Mouse (Mus musculus) neural tube, embryonic 15.5 days (tissue): ENCODE results near the gene Arhgef10l. TPM values are rescaled to one million over a fixed set of nuclear protein-coding genes. Genes with fewer than 3 reads are reported as not detected.

Source experiments
- ATAC-seq: fragments of 200-750 bp; cut with Nextera tagmentation; 2 replicates; pipeline ENCODE4 v1.8.0; 2017; ENCODE audit warnings: mild to moderate bottlenecking, moderate TSS enrichment, moderate library complexity; ENCODE audit not compliant: low FRiP score
- H3K27ac ChIP-seq: fragments of 300-500 bp; sonication (generic); replicated peaks from 2 replicates; pipeline ENCODE4 v1.5.1; 2015; ENCODE audit warnings: mild to moderate bottlenecking, inconsistent platforms
- H3K27me3 ChIP-seq: fragments of 300-500 bp; sonication (generic); replicated peaks from 2 replicates; pipeline ENCODE4 v1.6.1; 2015; ENCODE audit warnings: inconsistent platforms
- H3K36me3 ChIP-seq: fragments of 300-500 bp; sonication (generic); 2 replicates; pipeline ENCODE4 v1.6.1; 2015; ENCODE audit warnings: inconsistent platforms
- H3K4me1 ChIP-seq: fragments of 300-500 bp; sonication (generic); 2 replicates; pipeline ENCODE4 v1.6.1; 2015; ENCODE audit warnings: inconsistent platforms
- H3K4me2 ChIP-seq: fragments of 300-500 bp; sonication (generic); 2 replicates; pipeline ENCODE4 v1.6.1; 2015; ENCODE audit warnings: inconsistent platforms, mild to moderate bottlenecking, moderate library complexity
- H3K4me3 ChIP-seq: fragments of 300-500 bp; sonication (generic); replicated peaks from 2 replicates; pipeline ENCODE4 v1.5.1; 2015; ENCODE audit warnings: mild to moderate bottlenecking, inconsistent platforms
- H3K9ac ChIP-seq: fragments of 300-500 bp; sonication (generic); replicated peaks from 2 replicates; pipeline ENCODE4 v1.6.1; 2015; ENCODE audit warnings: mild to moderate bottlenecking, inconsistent platforms
- H3K9me3 ChIP-seq: fragments of 300-500 bp; sonication (generic); replicated peaks from 2 replicates; pipeline ENCODE4 v1.6.1; 2016; ENCODE audit warnings: inconsistent platforms
- WGBS: fragments of 180-500 bp; shearing (Covaris S2); methylation state at CpG from one replicate; pipeline ENCODE4 v1.1.7; 2015; ENCODE audit warnings: mixed read lengths; 5-methylcytosine and 5-hydroxymethylcytosine counted together
- polyA plus RNA-seq: library from polyadenylated mRNA; unstranded; fragments of >200 nt; fragmentation: Nextera tagmentation; extraction: Ambion mirVana; gene quantifications from 2 replicates; pipeline ENCODE4 v1.2.1, GENCODE M21; 2015

Gene Arhgef10l
- polyA plus RNA-seq, 1 experiment from 2014 or later, result 23.6 TPM

DNA sequence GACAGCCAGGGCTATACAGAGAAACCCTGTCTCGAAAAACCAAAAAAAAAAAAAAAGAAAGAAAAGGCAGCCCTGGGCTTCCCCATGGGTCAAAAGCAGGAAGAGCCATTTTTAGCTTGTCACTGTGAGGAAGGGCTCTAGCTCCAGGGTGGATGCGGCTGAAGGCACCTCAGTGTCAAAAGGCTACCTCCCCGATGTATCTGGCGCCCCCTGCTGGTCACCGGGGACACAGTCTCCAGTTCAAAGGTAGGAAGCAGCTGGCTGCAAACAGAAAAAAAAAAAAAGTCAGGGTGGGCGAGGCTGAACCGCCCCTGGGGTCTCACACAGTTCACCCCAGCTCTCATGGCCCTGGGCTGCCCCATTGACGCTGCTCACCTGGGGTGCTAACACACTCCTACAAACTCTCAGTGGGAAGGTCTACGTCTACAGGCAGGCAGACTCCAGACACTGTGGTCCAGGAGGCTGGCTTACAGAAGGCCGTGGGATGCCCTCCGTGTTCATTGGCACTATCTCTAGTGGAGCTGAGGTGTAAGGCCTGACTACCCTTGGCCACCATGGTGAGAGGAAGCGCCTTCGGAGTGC is 8.6 kb upstream of the Arhgef10l start:
- H3K4me1 ChIP-seq, result peaks cover 3% of the 10 kb centered on the region; the same call in 1 of the 2 replicates
- H3K27me3 ChIP-seq, result no peaks in the 10 kb centered on the region
- no peaks in the 10 kb centered on the region for H3K9me3 ChIP-seq
- no peak overlapping the region for H3K27ac ChIP-seq
- H3K4me2 ChIP-seq, result no peak overlapping the region
- H3K4me3 ChIP-seq, result no peak overlapping the region
- H3K36me3 ChIP-seq, result no peaks in the 10 kb centered on the region
- 31% methylated on average over 12 of the region's 13 CpGs for WGBS
- no peak overlapping the region for H3K9ac ChIP-seq
- no peak; the same call in 1 of the 2 replicates for ATAC-seq

DNA sequence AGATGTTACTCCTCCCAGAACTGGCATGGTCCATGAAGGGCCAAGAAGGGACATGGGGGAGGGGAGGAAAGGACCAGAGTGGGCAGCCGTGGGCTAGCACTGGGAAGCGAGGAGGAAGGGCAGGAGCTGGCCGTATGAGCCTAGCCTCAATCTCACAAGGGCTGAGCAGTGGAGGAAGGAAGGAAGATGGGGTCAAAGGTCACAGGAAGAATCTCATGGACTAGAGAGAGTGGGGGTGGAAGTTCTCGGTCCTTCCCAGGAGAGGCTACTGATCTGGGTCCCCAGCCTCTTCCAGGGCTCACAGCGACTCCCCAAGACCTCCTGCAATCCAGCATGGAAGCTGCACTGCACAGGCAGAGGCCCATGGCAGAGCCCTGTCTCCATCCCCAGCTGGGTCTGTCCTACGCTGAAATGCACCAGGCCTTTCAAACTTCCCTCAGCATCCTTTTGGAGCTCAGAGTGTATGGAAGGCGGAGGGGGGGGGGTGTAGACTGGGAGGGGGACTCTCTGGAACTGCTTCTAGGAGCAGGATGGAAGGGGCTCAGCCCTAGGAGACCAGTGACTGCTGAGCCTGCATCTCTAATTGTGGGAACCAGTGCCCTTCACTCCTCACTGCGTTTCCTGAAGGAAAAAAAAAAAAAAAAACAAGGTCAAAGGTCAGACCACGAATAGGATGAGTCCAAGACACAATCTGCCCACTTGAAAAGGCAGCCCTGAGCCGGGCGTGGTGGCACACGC is 7.9 kb upstream of the Arhgef10l start:
- no peak for ATAC-seq
- no peaks in the 10 kb centered on the region for H3K36me3 ChIP-seq
- H3K4me3 ChIP-seq, result no peak overlapping the region
- H3K27me3 ChIP-seq, result no peaks in the 10 kb centered on the region
- peaks cover 3% of the 10 kb centered on the region; the same call in 1 of the 2 replicates for H3K4me1 ChIP-seq
- H3K4me2 ChIP-seq, result no peak overlapping the region
- H3K9me3 ChIP-seq, result no peaks in the 10 kb centered on the region
- no peak overlapping the region for H3K9ac ChIP-seq
- no peak overlapping the region for H3K27ac ChIP-seq
- 56% methylated on average over 12 of the region's 12 CpGs for WGBS

DNA sequence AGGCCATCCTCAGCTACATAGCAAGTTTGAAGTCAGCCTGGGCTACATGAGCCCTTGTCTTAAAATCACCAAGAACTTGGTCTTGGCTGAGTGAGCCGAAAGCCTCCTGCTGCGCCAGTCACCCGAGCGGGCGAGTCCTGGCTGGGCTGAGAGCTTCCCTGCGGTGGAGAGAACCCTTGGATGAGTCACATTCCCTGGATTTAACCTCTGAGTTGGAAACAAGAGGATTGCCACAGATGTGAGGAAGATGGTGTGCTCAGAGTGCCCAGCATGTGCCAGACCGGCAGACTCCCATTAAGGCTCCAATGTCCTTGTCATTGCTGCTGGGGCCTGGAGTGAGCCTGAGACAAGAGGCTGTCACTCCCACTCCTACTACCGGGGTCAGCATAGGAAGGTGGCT is 2.0 kb upstream of the Arhgef10l start:
- ATAC-seq, result no peak
- Histone ChIP-seq H3K4me1 (peaks cover 1% of the 10 kb centered on the region; the same call in 1 of the 2 replicates), H3K9ac (no peak overlapping the region), H3K27me3 (no peaks in the 10 kb centered on the region), H3K36me3 (no peaks in the 10 kb centered on the region), H3K9me3 (no peaks in the 10 kb centered on the region), H3K4me3 (no peak overlapping the region), H3K4me2 (no peak overlapping the region), H3K27ac (no peak overlapping the region)
- WGBS, result 91% methylated on average over 8 of the region's 8 CpGs

DNA sequence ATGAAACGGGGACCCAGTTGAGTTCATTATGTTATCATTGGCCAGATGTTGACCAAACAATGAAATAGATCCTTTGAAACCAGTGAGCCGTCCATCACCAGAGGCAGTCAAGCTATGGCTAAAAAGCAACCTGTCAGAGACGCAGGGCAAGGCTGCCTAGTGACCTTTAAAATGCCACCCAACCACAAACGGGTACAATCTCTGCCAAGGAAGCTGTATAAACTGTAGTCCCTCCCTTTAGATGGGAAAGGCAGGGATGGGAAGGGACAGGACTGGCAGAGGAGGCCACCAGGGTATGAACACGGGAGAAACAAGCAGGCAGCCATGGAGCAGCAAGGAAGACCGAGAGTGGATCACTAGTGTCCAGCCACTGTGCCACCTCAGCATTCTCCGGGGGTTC is 759 bp downstream of the Arhgef10l start:
- Histone ChIP-seq H3K27ac (no peak overlapping the region), H3K36me3 (no peaks in the 10 kb centered on the region), H3K9me3 (no peaks in the 10 kb centered on the region), H3K27me3 (no peaks in the 10 kb centered on the region), H3K9ac (no peak overlapping the region), H3K4me1 (peaks cover 6% of the 10 kb centered on the region; the same call in 1 of the 2 replicates), H3K4me3 (no peak overlapping the region), H3K4me2 (no peak overlapping the region)
- ATAC-seq, result no peak
- WGBS, result 77% methylated on average over 7 of the region's 7 CpGs

DNA sequence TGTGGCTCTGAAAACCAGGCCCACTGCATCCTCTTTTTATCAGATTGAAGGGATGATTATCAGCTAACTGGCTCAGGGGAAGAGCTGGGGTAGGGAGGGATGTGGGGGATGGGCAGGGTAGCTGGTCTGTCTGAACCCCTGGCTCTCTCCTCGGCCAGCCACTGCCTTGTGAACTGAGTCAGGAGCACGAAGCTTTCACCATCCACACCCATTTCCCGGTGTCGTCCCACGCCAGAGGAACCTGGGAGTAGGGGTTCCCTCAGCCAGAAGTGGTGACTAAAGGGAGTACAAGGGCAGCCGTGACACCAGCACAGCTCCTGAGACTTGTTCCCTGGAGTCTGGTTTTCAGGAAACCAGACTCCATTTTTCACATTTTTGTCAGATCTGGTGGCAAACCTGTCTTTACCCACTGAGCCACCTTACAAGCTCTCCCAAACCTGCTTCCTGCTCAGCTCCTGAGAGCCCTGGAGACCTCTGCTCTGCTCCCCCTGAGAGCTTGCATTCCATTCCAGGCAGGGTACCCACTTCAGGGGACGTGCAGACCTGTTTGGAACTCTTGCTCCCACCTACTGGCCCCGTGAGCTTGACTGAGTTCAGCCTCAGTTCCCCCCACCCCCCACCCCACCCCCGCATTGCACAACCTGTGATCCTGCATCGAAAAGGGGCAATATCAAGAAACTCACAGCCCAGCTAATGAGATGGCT is 2.8 kb downstream of the Arhgef10l start:
- no peak overlapping the region for H3K9ac ChIP-seq
- H3K27ac ChIP-seq, result no peak overlapping the region
- no peaks in the 10 kb centered on the region for H3K9me3 ChIP-seq
- H3K36me3 ChIP-seq, result no peaks in the 10 kb centered on the region
- no peak for ATAC-seq
- H3K4me3 ChIP-seq, result no peak overlapping the region
- H3K27me3 ChIP-seq, result no peaks in the 10 kb centered on the region
- WGBS, result 53% methylated on average over 10 of the region's 10 CpGs
- H3K4me2 ChIP-seq, result no peak overlapping the region
- H3K4me1 ChIP-seq, result peaks cover 17% of the 10 kb centered on the region

DNA sequence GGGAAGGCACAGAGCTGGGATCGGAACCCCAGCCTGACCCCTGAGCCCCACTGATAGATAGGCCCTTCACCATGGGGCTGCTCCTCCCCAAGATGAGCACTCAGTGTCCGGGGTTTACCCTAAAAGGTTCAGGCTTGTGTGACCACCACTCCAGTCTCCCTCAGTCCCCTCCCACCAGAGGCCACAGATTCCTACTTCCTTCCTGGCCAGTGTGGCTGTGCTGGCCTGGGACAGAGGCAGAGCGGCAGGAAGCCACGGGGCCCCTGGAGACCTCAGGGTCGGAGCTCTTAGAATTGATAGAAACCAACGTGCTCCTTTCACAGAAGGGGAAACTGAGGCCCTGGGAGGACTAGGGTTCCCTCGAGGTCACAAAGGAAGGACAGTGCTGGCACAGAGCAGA is 3.4 kb downstream of the Arhgef10l start:
- WGBS, result 42% methylated on average over 7 of the region's 7 CpGs
- Histone ChIP-seq H3K4me3 (no peak overlapping the region), H3K36me3 (no peaks in the 10 kb centered on the region), H3K4me2 (no peak overlapping the region), H3K27me3 (no peaks in the 10 kb centered on the region), H3K9ac (no peak overlapping the region), H3K27ac (no peak overlapping the region), H3K9me3 (no peaks in the 10 kb centered on the region), H3K4me1 (peaks cover 23% of the 10 kb centered on the region)
- ATAC-seq, result no peak

DNA sequence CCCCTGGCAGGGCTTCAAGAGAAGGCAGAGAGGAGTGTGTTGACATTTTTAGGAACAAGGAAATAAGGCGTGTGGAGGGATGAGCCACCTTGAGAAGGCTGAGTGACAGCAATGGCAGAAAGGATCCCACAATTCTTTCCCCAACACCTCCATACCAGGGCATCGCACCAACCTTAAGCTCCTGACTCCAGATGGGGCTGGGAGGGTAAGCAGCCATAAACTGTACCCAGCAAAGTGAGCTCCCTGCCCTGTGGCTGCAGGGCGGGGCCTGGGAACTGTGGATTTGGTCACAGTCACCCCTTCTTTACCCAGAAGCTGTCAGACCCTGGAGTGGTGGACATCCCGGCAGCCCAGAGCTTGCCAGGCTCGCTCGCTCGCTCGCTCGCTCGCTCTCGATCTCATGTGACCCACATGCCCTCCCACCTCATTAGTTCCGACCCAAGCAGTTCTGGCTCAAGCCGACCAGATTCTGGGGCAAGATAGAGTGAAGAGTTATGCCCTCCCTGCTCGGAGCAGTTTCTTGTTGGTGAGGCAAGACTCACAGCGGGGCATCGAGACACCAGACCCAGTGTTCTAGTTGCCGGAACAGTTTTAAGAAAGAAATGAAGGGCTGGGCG is 4.3 kb downstream of the Arhgef10l start:
- H3K9ac ChIP-seq, result no peak overlapping the region
- no peak for ATAC-seq
- no peak overlapping the region for H3K27ac ChIP-seq
- H3K4me2 ChIP-seq, result no peak overlapping the region
- H3K36me3 ChIP-seq, result no peaks in the 10 kb centered on the region
- H3K4me3 ChIP-seq, result no peak overlapping the region
- H3K4me1 ChIP-seq, result peaks cover 30% of the 10 kb centered on the region
- H3K9me3 ChIP-seq, result no peaks in the 10 kb centered on the region
- no peaks in the 10 kb centered on the region for H3K27me3 ChIP-seq
- WGBS, result 78% methylated on average over 18 of the region's 18 CpGs

DNA sequence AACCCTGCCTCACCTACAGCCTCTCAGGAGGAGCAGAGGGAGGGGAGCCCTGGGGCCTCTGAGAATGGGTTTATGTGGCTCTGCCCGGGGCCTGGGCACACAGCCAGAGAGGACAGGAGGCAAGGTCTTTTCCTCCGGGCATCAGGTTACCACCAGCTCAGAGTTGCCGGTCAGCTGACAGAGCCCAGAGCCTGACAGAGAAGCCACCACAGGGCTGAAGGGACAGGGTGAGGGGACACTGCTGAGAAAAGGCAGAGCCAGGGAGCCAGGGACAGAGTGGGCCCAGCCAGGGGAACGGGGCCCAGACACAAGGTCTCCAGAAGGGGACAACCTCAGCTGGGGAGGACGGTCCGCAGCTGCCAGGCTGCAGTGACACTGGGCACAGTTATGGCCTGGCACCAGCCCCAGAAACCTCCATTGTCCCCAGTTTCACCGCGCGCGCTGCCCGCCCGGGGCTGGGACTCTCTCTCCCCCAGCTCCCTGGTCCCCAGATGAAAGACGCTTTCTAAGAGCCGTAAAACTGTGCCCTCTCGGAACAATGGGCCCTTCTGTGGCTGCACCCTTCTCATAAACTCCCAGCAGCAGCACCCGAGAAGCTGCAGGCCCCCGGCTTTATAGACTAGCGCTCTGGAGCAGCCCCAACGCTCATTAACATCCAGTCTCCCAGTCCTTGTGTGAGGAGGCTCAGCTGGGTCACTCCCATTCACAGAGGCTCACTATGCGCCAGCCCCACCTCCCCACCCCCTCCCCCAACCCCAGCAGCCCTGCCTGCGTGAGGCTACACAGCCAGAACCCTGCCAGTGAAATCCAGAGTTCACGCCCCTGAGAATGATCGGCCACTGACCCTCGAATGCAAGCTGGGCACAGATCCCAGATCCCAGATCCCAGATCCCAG is 7.9 kb downstream of the Arhgef10l start:
- Histone ChIP-seq H3K4me3 (no peak overlapping the region), H3K27ac (peak overlapping the region; percentile 81), H3K4me1 (peaks cover 30% of the 10 kb centered on the region), H3K4me2 (peak overlapping the region; percentile 13; the same call in 1 of the 2 replicates), H3K27me3 (no peaks in the 10 kb centered on the region), H3K9ac (no peak overlapping the region), H3K36me3 (no peaks in the 10 kb centered on the region), H3K9me3 (no peaks in the 10 kb centered on the region)
- peak; percentile 90 for ATAC-seq
- WGBS, result 6% methylated on average over 24 of the region's 24 CpGs

DNA sequence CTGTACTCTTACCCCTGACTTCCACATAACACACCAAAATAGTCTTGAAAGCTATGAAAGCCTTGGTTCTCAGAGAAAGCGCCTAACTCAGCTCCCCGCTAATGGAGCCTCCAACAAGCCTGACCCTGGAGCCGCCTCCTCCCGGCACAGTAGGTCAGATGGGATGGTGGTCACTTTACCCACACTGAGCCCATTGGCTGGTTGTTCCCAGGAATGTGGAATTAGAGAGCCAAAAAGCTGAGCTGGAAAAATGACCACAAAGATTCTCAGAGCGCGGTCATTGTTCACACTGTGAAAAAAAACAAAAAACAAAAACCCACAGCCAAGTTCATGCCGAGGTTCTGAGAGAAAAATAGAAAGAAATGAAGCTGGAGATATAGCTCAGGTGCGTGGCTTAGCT is 9.3 kb downstream of the Arhgef10l start:
- 62% methylated on average over 8 of the region's 8 CpGs for WGBS
- H3K27ac ChIP-seq, result 0 out of 2 replicates have a peak overlapping the region, but pooled peaks have one; percentile 81
- ATAC-seq, result no peak

DNA sequence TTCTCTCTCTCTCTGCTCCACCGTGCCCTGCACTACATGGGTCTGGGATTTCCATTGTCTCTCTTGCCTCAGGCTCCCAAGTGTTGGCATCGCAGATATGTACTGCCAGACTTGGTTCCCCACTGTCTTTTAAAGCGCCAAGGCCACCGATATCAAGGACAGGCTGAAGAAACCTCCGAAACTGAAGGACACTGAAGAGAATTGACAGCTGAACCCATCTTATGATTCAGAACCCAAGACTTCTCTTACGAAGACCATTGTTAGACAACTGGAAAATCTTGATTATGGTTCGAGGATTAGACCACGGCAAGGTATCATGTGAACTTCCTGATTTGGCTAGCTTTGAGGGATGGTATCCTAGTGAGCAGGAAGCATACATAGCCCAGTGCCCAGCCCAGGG is 11.0 kb downstream of the Arhgef10l start:
- no peak overlapping the region for H3K4me2 ChIP-seq
- H3K4me1 ChIP-seq, result peaks cover 25% of the 10 kb centered on the region
- H3K9ac ChIP-seq, result no peak overlapping the region
- H3K4me3 ChIP-seq, result no peak overlapping the region
- 73% methylated on average over 8 of the region's 8 CpGs for WGBS
- ATAC-seq, result no peak
- no peaks in the 10 kb centered on the region for H3K36me3 ChIP-seq
- H3K27me3 ChIP-seq, result no peaks in the 10 kb centered on the region
- H3K9me3 ChIP-seq, result no peaks in the 10 kb centered on the region
- H3K27ac ChIP-seq, result no peak overlapping the region

More for the DNA sequence above, 9.3 kb downstream of the Arhgef10l start:
- no peak overlapping the region for H3K4me3 ChIP-seq
- no peaks in the 10 kb centered on the region for H3K9me3 ChIP-seq
- H3K9ac ChIP-seq, result no peak overlapping the region
- no peaks in the 10 kb centered on the region for H3K27me3 ChIP-seq
- no peak overlapping the region for H3K4me2 ChIP-seq
- H3K4me1 ChIP-seq, result peaks cover 24% of the 10 kb centered on the region
- H3K36me3 ChIP-seq, result no peaks in the 10 kb centered on the region
